Mouse (Mus musculus) heart, embryonic 16.5 days (tissue): ENCODE measurements around the gene Fgr. TPM values are rescaled to one million over a fixed set of nuclear protein-coding genes. Genes with fewer than 3 reads are reported as not detected.
A peak's percentile ranks its signal among the peaks of the same experiment; 100 is the strongest.

Experiments used
- ATAC-seq: fragments of 200-750 bp; cut with Nextera tagmentation; replicated peaks from 2 replicates; pipeline ENCODE4 v1.8.0; 2017; ENCODE audit warnings: moderate number of reproducible peaks; ENCODE audit not compliant: insufficient read depth, low FRiP score; ENCODE audit errors: extremely low read depth
- H3K27ac ChIP-seq: fragments of 300-500 bp; sonication (generic); 2 replicates; pipeline ENCODE4 v1.5.1; 2014; ENCODE audit warnings: mild to moderate bottlenecking, low read length, control low read depth, moderate library complexity
- H3K27me3 ChIP-seq: fragments of 300-500 bp; sonication (generic); 2 replicates; pipeline ENCODE4 v1.6.1; 2014; ENCODE audit warnings: low read length, mixed read lengths; ENCODE audit not compliant: control insufficient read depth, insufficient read depth
- H3K36me3 ChIP-seq: fragments of 300-500 bp; sonication (generic); 2 replicates; pipeline ENCODE4 v1.6.1; 2014; ENCODE audit not compliant: control insufficient read depth, insufficient read depth
- H3K4me1 ChIP-seq: fragments of 300-500 bp; sonication (generic); 2 replicates; pipeline ENCODE4 v1.6.1; 2014; ENCODE audit warnings: low read length, mixed read lengths; ENCODE audit not compliant: control insufficient read depth, insufficient read depth
- H3K4me2 ChIP-seq: fragments of 300-500 bp; sonication (generic); 2 replicates; pipeline ENCODE4 v1.6.1; 2014; ENCODE audit warnings: low read depth, mild to moderate bottlenecking, control low read depth, low read length
- H3K4me3 ChIP-seq: fragments of 300-500 bp; sonication (generic); 2 replicates; pipeline ENCODE4 v1.5.1; 2014; ENCODE audit warnings: mild to moderate bottlenecking, control low read depth, low read length
- H3K9ac ChIP-seq: fragments of 300-500 bp; sonication (generic); 2 replicates; pipeline ENCODE4 v1.6.1; 2014; ENCODE audit warnings: low read length, control low read depth
- H3K9me3 ChIP-seq: fragments of 300-500 bp; sonication (generic); replicated peaks from 2 replicates; pipeline ENCODE4 v1.6.1; 2016; ENCODE audit warnings: low read length; ENCODE audit not compliant: control insufficient read depth
- WGBS: fragments of 180-500 bp; shearing (Covaris S2); extraction: QIAGEN DNeasy Blood & Tissue Kit; methylation state at CpG from one replicate; pipeline ENCODE4 v1.1.7; 2014; 5-methylcytosine and 5-hydroxymethylcytosine counted together
- polyA plus RNA-seq: library from polyadenylated mRNA; unstranded; fragments of >200 nt; fragmentation: Nextera tagmentation; extraction: Ambion mirVana; gene quantifications from 2 replicates; pipeline ENCODE4 v1.2.1, GENCODE M21; 2015

The Fgr gene
- polyA plus RNA-seq, 1 experiment from 2014 or later: 1.4 TPM

DNA sequence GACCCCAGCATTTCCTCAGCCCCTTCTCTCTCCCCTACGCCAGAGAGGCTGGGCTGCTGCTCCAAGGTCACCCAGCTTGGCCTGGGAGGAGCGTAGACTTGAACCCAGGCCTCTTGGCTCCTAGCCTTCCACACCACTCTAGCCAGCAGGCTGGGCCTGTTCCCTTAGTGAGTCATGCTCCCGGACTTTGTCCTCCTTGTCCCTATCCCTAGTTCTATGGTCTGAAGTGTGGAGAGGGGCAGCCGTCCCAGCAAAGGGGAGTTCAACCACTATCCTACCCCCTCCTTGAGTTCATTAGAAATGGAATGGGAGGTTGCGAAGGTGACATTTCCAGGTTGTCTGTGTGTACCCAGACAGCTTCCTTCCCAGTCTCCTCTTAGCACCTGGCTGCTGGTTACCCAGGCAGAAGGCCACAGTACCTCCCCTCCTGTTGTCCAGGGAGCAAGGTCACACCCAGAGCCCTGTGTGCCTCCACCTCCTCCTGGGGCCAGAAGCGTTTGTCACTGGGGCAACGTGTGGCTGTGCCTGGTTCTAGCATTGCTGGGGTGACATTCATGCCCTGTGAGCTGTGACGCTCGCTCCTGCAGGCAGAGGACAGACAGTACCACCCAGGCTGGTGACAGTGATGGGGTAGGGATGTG lies 76.4 kb downstream of the Fgr start:
- Histone ChIP-seq H3K4me2 (peak overlapping the region; percentile 45; the same call in 1 of the 2 replicates), H3K9ac (peak overlapping the region; percentile 72), H3K4me3 (no peak overlapping the region), H3K27me3 (no peaks in the 10 kb centered on the region), H3K9me3 (no peaks in the 10 kb centered on the region), H3K36me3 (peaks cover 9% of the 10 kb centered on the region; the same call in 1 of the 2 replicates), H3K27ac (peak overlapping the region; percentile 90), H3K4me1 (peaks cover 98% of the 10 kb centered on the region)
- 54% methylated on average over 9 of the region's 9 CpGs for WGBS
- no peak for ATAC-seq

GRCm38 (mm10) chr4:133050837-133051549 lies 77.1 kb downstream of the Fgr start:
- Histone ChIP-seq H3K9ac (peak overlapping the region; percentile 60), H3K4me3 (no peak overlapping the region), H3K36me3 (peaks cover 10% of the 10 kb centered on the region; the same call in 1 of the 2 replicates), H3K4me2 (no peak overlapping the region), H3K4me1 (peaks cover 98% of the 10 kb centered on the region), H3K9me3 (no peaks in the 10 kb centered on the region), H3K27ac (peak overlapping the region; percentile 90), H3K27me3 (no peaks in the 10 kb centered on the region)
- WGBS: 56% methylated on average over 6 of the region's 6 CpGs
- ATAC-seq: no peak

GRCm38 (mm10) chr4:133051550-133051865 lies 77.6 kb downstream of the Fgr start:
- WGBS: 40% methylated on average over 14 of the region's 14 CpGs
- Histone ChIP-seq H3K27ac (peak overlapping the region; percentile 90), H3K27me3 (no peaks in the 10 kb centered on the region), H3K4me2 (no peak overlapping the region), H3K9me3 (no peaks in the 10 kb centered on the region), H3K9ac (peak overlapping the region; percentile 53), H3K4me1 (peaks cover 98% of the 10 kb centered on the region), H3K36me3 (peaks cover 10% of the 10 kb centered on the region; the same call in 1 of the 2 replicates), H3K4me3 (no peak overlapping the region)
- ATAC-seq: no peak

Other genes starting within 250 kb of the Fgr start
- gene Xkr8, start 241.5 kb upstream of the Fgr start, polyA plus RNA-seq: 2.8 and 2.9 TPM in 2 replicates
- gene Smpdl3b, start 216.8 kb upstream of the Fgr start, polyA plus RNA-seq: 3.9 and 5.1 TPM in 2 replicates
- gene Rpa2, start 205.8 kb upstream of the Fgr start, polyA plus RNA-seq: 68.6 and 72.8 TPM in 2 replicates
- 1.2 and 1.9 TPM in 2 replicates for gene Themis2, start 177.7 kb upstream of the Fgr start, polyA plus RNA-seq
- gene Ppp1r8, start 130.9 kb upstream of the Fgr start, polyA plus RNA-seq: 37.1 and 42.9 TPM in 2 replicates
- gene Stx12, start 89.6 kb upstream of the Fgr start, polyA plus RNA-seq: 53.5 and 56.9 TPM in 2 replicates
- gene Fam76a, start 51.5 kb upstream of the Fgr start, polyA plus RNA-seq: 41.5 and 46.2 TPM in 2 replicates
- gene Ahdc1, start 37.2 kb downstream of the Fgr start, polyA plus RNA-seq: 7.1 and 7.2 TPM in 2 replicates
- gene Wasf2, start 156.4 kb downstream of the Fgr start, polyA plus RNA-seq: 45.0 and 66.3 TPM in 2 replicates
- 0.66 TPM in 1 of 2 replicates, not detected in the other for gene Cd164l2, start 238.0 kb downstream of the Fgr start, polyA plus RNA-seq
- gene Gpr3, start 238.4 kb downstream of the Fgr start, polyA plus RNA-seq: 0.14 and 0.29 TPM in 2 replicates